Mouse (Mus musculus) forebrain, embryonic 14.5 days (tissue): ENCODE measurements around the gene Tnfrsf19. TPM values are rescaled to one million over a fixed set of nuclear protein-coding genes. Genes with fewer than 3 reads are reported as not detected.

ENCODE experiments used
- ATAC-seq: fragments of 200-750 bp; cut with Nextera tagmentation; 2 replicates; pipeline ENCODE4 v1.8.0; 2017; ENCODE audit warnings: mild to moderate bottlenecking, moderate library complexity
- DNase-seq: peaks from one replicate; pipeline ENCODE4 v3.0.0-alpha.2; 2015; ENCODE audit warnings: low spot score
- H3K27ac ChIP-seq: fragments of 300-500 bp; sonication (generic); 2 replicates; pipeline ENCODE4 v1.5.1; 2014; ENCODE audit warnings: low read depth, mild to moderate bottlenecking, control low read depth, low read length, moderate library complexity
- H3K27me3 ChIP-seq: fragments of 300-500 bp; sonication (generic); replicated peaks from 2 replicates; pipeline ENCODE4 v1.6.1; 2014; ENCODE audit warnings: low read length, control low read depth, mixed read lengths; ENCODE audit not compliant: control insufficient read depth, insufficient read depth
- H3K36me3 ChIP-seq: fragments of 300-500 bp; sonication (generic); 2 replicates; pipeline ENCODE4 v1.6.1; 2014; ENCODE audit warnings: low read length, control low read depth; ENCODE audit not compliant: control insufficient read depth, insufficient read depth
- H3K4me1 ChIP-seq: fragments of 300-500 bp; sonication (generic); 2 replicates; pipeline ENCODE4 v1.6.1; 2014; ENCODE audit warnings: antibody characterized with exemption, low read length, control low read depth; ENCODE audit not compliant: control insufficient read depth, insufficient read depth
- H3K4me2 ChIP-seq: fragments of 300-500 bp; sonication (generic); 2 replicates; pipeline ENCODE4 v1.6.1; 2014; ENCODE audit warnings: mild to moderate bottlenecking, control low read depth, low read length
- H3K4me3 ChIP-seq: fragments of 300-500 bp; sonication (generic); 2 replicates; pipeline ENCODE4 v1.5.1; 2014; ENCODE audit warnings: low read depth, low read length, control low read depth
- H3K9ac ChIP-seq: fragments of 300-500 bp; sonication (generic); 2 replicates; pipeline ENCODE4 v1.6.1; 2014; ENCODE audit warnings: mild to moderate bottlenecking, low read length, control low read depth, moderate library complexity
- H3K9me3 ChIP-seq: fragments of 300-500 bp; sonication (generic); replicated peaks from 2 replicates; pipeline ENCODE4 v1.6.1; 2016; ENCODE audit warnings: low read length, control low read depth, mixed read lengths; ENCODE audit not compliant: control insufficient read depth
- WGBS: fragments of 180-500 bp; shearing (Covaris S2); extraction: QIAGEN DNeasy Blood & Tissue Kit; methylation state at CpG from one replicate; pipeline ENCODE4 v1.1.7; 2014; 5-methylcytosine and 5-hydroxymethylcytosine counted together
- polyA plus RNA-seq: library from polyadenylated mRNA; unstranded; fragments of >200 nt; fragmentation: Nextera tagmentation; extraction: Ambion mirVana; gene quantifications from 2 replicates; pipeline ENCODE4 v1.2.1, GENCODE M21; 2014

Gene Tnfrsf19
- polyA plus RNA-seq, 1 experiment from 2014 or later: 71.9 TPM

GRCm38 (mm10) chr14:61038082-61038472 lies 8.2 kb downstream of the Tnfrsf19 start:
- WGBS: 20% methylated on average over 8 of the region's 8 CpGs
- Histone ChIP-seq H3K9me3 (no peaks in the 10 kb centered on the region), H3K36me3 (no peaks in the 10 kb centered on the region), H3K4me3 (peak overlapping the region; percentile 61), H3K27me3 (no peaks in the 10 kb centered on the region), H3K9ac (peak overlapping the region; percentile 70; the same call in 1 of the 2 replicates), H3K4me1 (peaks cover 12% of the 10 kb centered on the region), H3K4me2 (peak overlapping the region; percentile 95), H3K27ac (peak overlapping the region; percentile 50; the same call in 1 of the 2 replicates)
- DNase-seq (no peak), ATAC-seq (peak; percentile 51; the same call in 1 of the 2 replicates)

GRCm38 (mm10) chr14:61037321-61038081 lies 8.8 kb downstream of the Tnfrsf19 start:
- Histone ChIP-seq H3K27ac (peak overlapping the region; percentile 74), H3K9ac (peak overlapping the region; percentile 70), H3K9me3 (no peaks in the 10 kb centered on the region), H3K27me3 (no peaks in the 10 kb centered on the region), H3K4me3 (peak overlapping the region; percentile 61), H3K36me3 (no peaks in the 10 kb centered on the region), H3K4me2 (peak overlapping the region; percentile 95), H3K4me1 (peaks cover 12% of the 10 kb centered on the region)
- WGBS: under 1% methylated on average over 40 of the region's 40 CpGs
- DNase-seq (peak; percentile 82), ATAC-seq (peak; percentile 96)

- Histone ChIP-seq H3K27me3 (no peaks in the 10 kb centered on the region), H3K36me3 (no peaks in the 10 kb centered on the region), H3K9me3 (no peaks in the 10 kb centered on the region), H3K4me1 (peaks cover 6% of the 10 kb centered on the region; the same call in 1 of the 2 replicates), H3K4me3 (no peak overlapping the region), H3K4me2 (no peak overlapping the region), H3K9ac (no peak overlapping the region), H3K27ac (no peak overlapping the region)
- ATAC-seq (no peak), DNase-seq (no peak)
- WGBS: 79% methylated on average over 6 of the region's 6 CpGs
Measured at GRCm38 (mm10) chr14:61030366-61030765, 15.9 kb downstream of the Tnfrsf19 start.

- no peaks in the 10 kb centered on the region for H3K4me1 ChIP-seq
- WGBS: 58% methylated on average over 7 of the region's 7 CpGs
- ATAC-seq: no peak
Measured at GRCm38 (mm10) chr14:61024006-61024405, 22.3 kb downstream of the Tnfrsf19 start.

GRCm38 (mm10) chr14:61022383-61022782 lies 23.9 kb downstream of the Tnfrsf19 start:
- no peak overlapping the region for H3K9ac ChIP-seq
- H3K4me3 ChIP-seq: no peak overlapping the region
- no peaks in the 10 kb centered on the region for H3K9me3 ChIP-seq
- H3K27ac ChIP-seq: no peak overlapping the region
- no peak overlapping the region for H3K4me2 ChIP-seq
- WGBS: 74% methylated on average over 1 of the region's 1 CpGs
- no peaks in the 10 kb centered on the region for H3K27me3 ChIP-seq
- H3K4me1 ChIP-seq: peaks cover 13% of the 10 kb centered on the region
- no peak for ATAC-seq
- DNase-seq: no peak
- H3K36me3 ChIP-seq: 0 out of 2 replicates have a peak, but pooled peaks cover 4% of the 10 kb centered on the region

More at GRCm38 (mm10) chr14:61024006-61024405, 22.3 kb downstream of the Tnfrsf19 start:
- Histone ChIP-seq H3K4me2 (no peak overlapping the region), H3K27ac (no peak overlapping the region), H3K9ac (no peak overlapping the region), H3K27me3 (no peaks in the 10 kb centered on the region), H3K4me3 (no peak overlapping the region), H3K9me3 (no peaks in the 10 kb centered on the region), H3K36me3 (0 out of 2 replicates have a peak, but pooled peaks cover 4% of the 10 kb centered on the region)
- no peak for DNase-seq

- no peak overlapping the region for H3K4me2 ChIP-seq
- DNase-seq: no peak
- H3K27ac ChIP-seq: no peak overlapping the region
- H3K4me3 ChIP-seq: no peak overlapping the region
- 83% methylated on average over 2 of the region's 2 CpGs for WGBS
- ATAC-seq: no peak
- H3K9ac ChIP-seq: no peak overlapping the region
- H3K4me1 ChIP-seq: peaks cover 18% of the 10 kb centered on the region
- no peaks in the 10 kb centered on the region for H3K27me3 ChIP-seq
- no peaks in the 10 kb centered on the region for H3K9me3 ChIP-seq
- H3K36me3 ChIP-seq: 0 out of 2 replicates have a peak, but pooled peaks cover 4% of the 10 kb centered on the region
Measured at GRCm38 (mm10) chr14:61020968-61021367, 25.3 kb downstream of the Tnfrsf19 start.

GRCm38 (mm10) chr14:61019880-61020279 lies 26.4 kb downstream of the Tnfrsf19 start:
- no peaks in the 10 kb centered on the region for H3K27me3 ChIP-seq
- no peak overlapping the region for H3K4me2 ChIP-seq
- peaks cover 18% of the 10 kb centered on the region for H3K4me1 ChIP-seq
- H3K9me3 ChIP-seq: no peaks in the 10 kb centered on the region
- H3K4me3 ChIP-seq: no peak overlapping the region
- DNase-seq (no peak), ATAC-seq (no peak)
- H3K9ac ChIP-seq: no peak overlapping the region
- H3K36me3 ChIP-seq: 0 out of 2 replicates have a peak, but pooled peaks cover 4% of the 10 kb centered on the region
- 92% methylated on average over 1 of the region's 1 CpGs for WGBS
- H3K27ac ChIP-seq: no peak overlapping the region

GRCm38 (mm10) chr14:61014544-61014943 lies 31.7 kb downstream of the Tnfrsf19 start:
- H3K4me1 ChIP-seq: peaks cover 42% of the 10 kb centered on the region

GRCm38 (mm10) chr14:61012397-61012931 lies 33.8 kb downstream of the Tnfrsf19 start:
- Histone ChIP-seq H3K36me3 (no peaks in the 10 kb centered on the region), H3K4me2 (peak overlapping the region; percentile 47), H3K9ac (peak overlapping the region; percentile 29; the same call in 1 of the 2 replicates), H3K4me1 (peaks cover 30% of the 10 kb centered on the region), H3K4me3 (peak overlapping the region; percentile 10; the same call in 1 of the 2 replicates), H3K9me3 (no peaks in the 10 kb centered on the region), H3K27ac (peak overlapping the region; percentile 62), H3K27me3 (no peaks in the 10 kb centered on the region)
- WGBS: under 1% methylated on average over 17 of the region's 17 CpGs
- peak; percentile 92 for DNase-seq
- ATAC-seq: peak; percentile 91

More at GRCm38 (mm10) chr14:61014544-61014943, 31.7 kb downstream of the Tnfrsf19 start:
- no peaks in the 10 kb centered on the region for H3K36me3 ChIP-seq
- 50% methylated on average over 15 of the region's 15 CpGs for WGBS
- no peaks in the 10 kb centered on the region for H3K27me3 ChIP-seq
- H3K9me3 ChIP-seq: no peaks in the 10 kb centered on the region
- H3K9ac ChIP-seq: no peak overlapping the region
- no peak for DNase-seq
- no peak for ATAC-seq
- H3K4me3 ChIP-seq: no peak overlapping the region
- no peak overlapping the region for H3K4me2 ChIP-seq
- H3K27ac ChIP-seq: no peak overlapping the region
